Mouse (Mus musculus): ENCODE measurements around the gene Btnl10. TPM values are rescaled to one million over a fixed set of nuclear protein-coding genes. Genes with fewer than 3 reads are reported as not detected.

The Btnl10 gene
- polyA plus RNA-seq, 1 experiment: not detected

DNA sequence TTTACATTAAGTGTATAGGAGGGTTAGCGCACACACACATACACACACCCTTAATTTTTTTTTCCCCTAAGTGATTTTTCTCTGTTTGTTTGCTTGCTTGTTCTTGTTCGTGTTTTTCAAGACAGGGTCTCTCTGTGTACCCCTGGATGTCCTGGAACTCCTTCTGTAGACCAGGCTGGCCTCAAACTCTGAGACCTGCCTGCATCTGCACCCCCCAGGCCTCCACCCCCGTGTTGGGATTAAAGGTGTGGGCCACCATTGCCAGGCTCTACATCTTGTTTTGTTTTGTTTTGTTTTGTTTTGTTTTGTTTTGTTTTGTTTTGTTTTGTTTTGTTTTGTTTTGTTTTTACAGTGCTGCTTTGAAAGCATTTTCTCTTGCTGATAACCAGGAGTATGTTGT lies 29.6 kb downstream of the Btnl10 start:
- WGBS: 67% methylated on average over 3 of the region's 3 CpGs

DNA sequence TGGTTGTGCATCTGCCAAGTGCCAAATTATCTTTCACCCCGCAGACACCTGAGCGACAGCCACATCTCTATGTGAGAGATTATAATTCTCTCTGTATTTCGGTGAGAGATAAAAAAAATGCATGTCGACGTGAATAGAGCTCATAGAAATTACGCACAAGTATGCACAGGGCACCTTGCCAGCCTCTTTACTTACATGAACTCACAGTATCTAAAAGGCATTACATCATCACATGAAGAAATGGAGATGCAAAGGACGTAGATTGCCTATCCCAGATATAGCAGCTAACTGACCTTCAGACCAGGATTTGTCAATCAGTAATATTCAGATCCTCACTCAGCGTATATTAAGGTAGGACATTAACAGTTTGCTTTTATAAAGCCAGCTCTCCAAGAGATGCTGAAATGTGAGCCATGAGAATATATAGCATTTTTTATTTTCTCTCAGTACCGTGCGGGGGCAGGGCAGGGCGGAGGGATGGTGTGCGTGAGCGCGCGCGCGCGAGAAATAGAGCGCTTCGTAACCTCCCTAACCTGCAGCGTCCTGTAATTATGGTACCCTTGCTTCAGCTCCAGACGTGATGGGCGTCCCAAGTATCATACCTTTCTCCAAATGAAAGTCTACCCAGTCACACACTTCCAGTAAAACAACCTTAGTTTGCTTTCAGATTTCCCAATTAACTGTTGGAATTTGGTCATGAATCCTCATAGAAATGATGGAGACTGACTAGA lies 30.3 kb downstream of the Btnl10 start:
- Histone ChIP-seq H3K36me3 (ENCODE audit: control insufficient read depth, insufficient read depth, low read length) (no peaks in the 10 kb centered on the region), H3K4me1 (ENCODE audit: control insufficient read depth, insufficient read depth, insufficient read length, low read length) (peaks cover 4% of the 10 kb centered on the region), H3K27me3 (ENCODE audit: control insufficient read depth, insufficient read depth, low read length) (peaks cover 18% of the 10 kb centered on the region), H3K27ac (ENCODE audit: insufficient read depth, low read depth, low read length) (no peak overlapping the region; the same call in 1 of the 2 replicates), H3K4me3 (ENCODE audit: low read depth, low read length) (peak overlapping the region; percentile 27)
- 12% methylated on average over 23 of the region's 23 CpGs for WGBS
- TF ChIP-seq CTCF (IDR thresholded peaks at IDR 0.05; ENCODE audit: extremely low read depth, insufficient read length, insufficient replicate concordance, low read depth, low read length) (no peak), POLR2A (IDR thresholded peaks at IDR 0.05; ENCODE audit: low read depth, low read length) (no peak)

More for the DNA sequence above, 29.6 kb downstream of the Btnl10 start:
- H3K4me1 ChIP-seq (ENCODE audit: control insufficient read depth, insufficient read depth, insufficient read length, low read length): peaks cover 4% of the 10 kb centered on the region
- TF ChIP-seq CTCF (IDR thresholded peaks at IDR 0.05; ENCODE audit: extremely low read depth, insufficient read length, insufficient replicate concordance, low read depth, low read length) (no peak), POLR2A (IDR thresholded peaks at IDR 0.05; ENCODE audit: low read depth, low read length) (no peak)
- H3K36me3 ChIP-seq (ENCODE audit: control insufficient read depth, insufficient read depth, low read length): no peaks in the 10 kb centered on the region
- no peak overlapping the region for H3K4me3 ChIP-seq (ENCODE audit: low read depth, low read length)
- no peak overlapping the region for H3K27ac ChIP-seq (ENCODE audit: insufficient read depth, low read depth, low read length)
- peaks cover 18% of the 10 kb centered on the region for H3K27me3 ChIP-seq (ENCODE audit: control insufficient read depth, insufficient read depth, low read length)

GRCm38 (mm10) chr11:58948542-58949479 lies 31.1 kb downstream of the Btnl10 start, which contains the start of gene Hist3h2ba:
Gene Hist3h2ba, plus strand, starts transcription at chr11:58948920.
- peak; percentile 35; the same call in 1 of the 2 replicates for TF ChIP-seq POLR2A (IDR thresholded peaks at IDR 0.05; ENCODE audit: low read depth, low read length)
- TF ChIP-seq CTCF (IDR thresholded peaks at IDR 0.05; ENCODE audit: extremely low read depth, insufficient read length, insufficient replicate concordance, low read depth, low read length): no peak
- Histone ChIP-seq H3K27me3 (ENCODE audit: control insufficient read depth, insufficient read depth, low read length) (peaks cover 18% of the 10 kb centered on the region), H3K4me1 (ENCODE audit: control insufficient read depth, insufficient read depth, insufficient read length, low read length) (peaks cover 7% of the 10 kb centered on the region), H3K4me3 (ENCODE audit: low read depth, low read length) (peak within 1 kb of the TSS; percentile 53), H3K36me3 (ENCODE audit: control insufficient read depth, insufficient read depth, low read length) (no peaks in the 10 kb centered on the region), H3K27ac (ENCODE audit: insufficient read depth, low read depth, low read length) (peak within 1 kb of the TSS; percentile 2; the same call in 1 of the 2 replicates)
- WGBS: 2% methylated on average over 48 of the region's 48 CpGs

- 43% methylated on average over 20 of the region's 20 CpGs for WGBS
- H3K36me3 ChIP-seq (ENCODE audit: control insufficient read depth, insufficient read depth, low read length): no peaks in the 10 kb centered on the region
- no peak overlapping the region for H3K4me3 ChIP-seq (ENCODE audit: low read depth, low read length)
- no peak overlapping the region for H3K27ac ChIP-seq (ENCODE audit: insufficient read depth, low read depth, low read length)
- peaks cover 13% of the 10 kb centered on the region for H3K27me3 ChIP-seq (ENCODE audit: control insufficient read depth, insufficient read depth, low read length)
- TF ChIP-seq POLR2A (IDR thresholded peaks at IDR 0.05; ENCODE audit: low read depth, low read length) (no peak), CTCF (IDR thresholded peaks at IDR 0.05; ENCODE audit: extremely low read depth, insufficient read length, insufficient replicate concordance, low read depth, low read length) (no peak)
- peaks cover 10% of the 10 kb centered on the region for H3K4me1 ChIP-seq (ENCODE audit: control insufficient read depth, insufficient read depth, insufficient read length, low read length)
Measured at GRCm38 (mm10) chr11:58949480-58950431, 32.0 kb downstream of the Btnl10 start.

DNA sequence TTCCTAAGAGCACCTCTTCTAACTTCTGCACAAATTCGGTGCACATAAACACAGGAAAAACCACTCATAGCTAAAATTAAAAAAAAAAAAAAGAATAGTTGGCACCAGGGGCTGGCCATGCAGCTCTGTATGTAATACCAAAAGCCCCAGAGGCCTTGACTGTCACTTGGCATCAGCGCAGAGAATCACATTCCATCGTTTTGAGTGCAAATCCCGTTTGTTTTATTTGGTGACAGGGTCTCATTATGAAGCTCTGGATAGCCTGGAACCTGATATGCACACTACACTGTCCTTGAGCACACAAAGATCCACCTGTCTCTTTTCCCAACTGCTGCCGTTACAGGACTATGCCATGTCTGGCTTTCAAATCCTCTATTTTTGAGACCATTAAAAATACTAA lies 33.5 kb downstream of the Btnl10 start:
- TF ChIP-seq POLR2A (IDR thresholded peaks at IDR 0.05; ENCODE audit: low read depth, low read length) (no peak), CTCF (IDR thresholded peaks at IDR 0.05; ENCODE audit: extremely low read depth, insufficient read length, insufficient replicate concordance, low read depth, low read length) (no peak)
- Histone ChIP-seq H3K4me1 (ENCODE audit: control insufficient read depth, insufficient read depth, insufficient read length, low read length) (peaks cover 10% of the 10 kb centered on the region), H3K4me3 (ENCODE audit: low read depth, low read length) (no peak overlapping the region), H3K36me3 (ENCODE audit: control insufficient read depth, insufficient read depth, low read length) (no peaks in the 10 kb centered on the region), H3K27ac (ENCODE audit: insufficient read depth, low read depth, low read length) (no peak overlapping the region), H3K27me3 (ENCODE audit: control insufficient read depth, insufficient read depth, low read length) (peaks cover 12% of the 10 kb centered on the region)
- 87% methylated on average over 5 of the region's 5 CpGs for WGBS
